In the genomic region with DNA sequence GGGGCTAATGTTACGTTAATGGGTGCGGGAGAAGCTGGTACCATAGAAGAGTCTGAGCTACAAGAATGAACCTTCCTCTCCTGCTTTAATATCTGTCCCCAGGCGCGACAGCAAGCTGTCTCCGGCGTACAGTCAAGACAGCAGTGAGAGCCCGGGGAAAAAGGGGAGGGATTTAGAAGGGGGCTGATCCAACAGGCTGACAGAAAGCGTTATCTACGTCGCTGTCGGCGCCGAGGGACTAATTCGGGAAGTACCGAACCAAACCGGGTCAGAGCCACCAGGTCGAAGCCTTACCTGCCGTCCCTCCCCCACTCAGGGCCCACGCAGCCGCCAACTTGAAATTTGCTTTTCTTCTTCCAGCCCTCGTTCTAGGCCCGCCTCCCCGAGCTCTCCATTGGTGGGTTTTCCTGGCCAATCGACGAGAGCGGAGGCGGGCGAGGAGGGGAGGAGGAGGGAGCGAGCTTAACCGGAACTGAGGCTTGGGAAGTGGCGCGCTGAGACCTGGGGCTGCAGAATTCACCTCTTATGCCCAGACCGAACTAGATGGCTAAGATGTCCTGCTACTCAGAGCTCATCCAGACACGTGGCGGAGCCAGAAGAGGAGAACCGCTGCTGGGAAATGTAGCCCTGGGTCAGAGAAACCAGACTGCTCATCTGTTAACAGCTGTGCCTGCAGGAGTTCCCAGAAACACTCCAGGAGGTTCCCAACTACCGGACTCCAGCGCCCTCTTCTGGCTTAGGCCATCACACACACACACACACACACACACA, we compare ENCODE assay signal across 7 mouse cellular contexts. TPM values are rescaled to one million over a fixed set of nuclear protein-coding genes. Genes with fewer than 3 reads are reported as not detected.
DNase-seq lines count a peak whose midpoint lies in the region; ATAC-seq lines count a peak whose summit lies in the region.

A gene (minus strand): TSS at position 392 of the 771 bp plus-strand sequence.

- H3K36me3 ChIP-seq in intestine, embryonic 15.5 days: no peaks in the 10 kb centered on the region
- H3K36me3 ChIP-seq in midbrain, embryonic 11.5 days (ENCODE audit: control insufficient read depth, insufficient read depth, low read length): no peaks in the 10 kb centered on the region

- peaks cover 37% of the 10 kb centered on the region for H3K4me1 ChIP-seq in intestine, embryonic 15.5 days (replicated peaks)
- peaks cover 36% of the 10 kb centered on the region for H3K4me1 ChIP-seq in midbrain, embryonic 11.5 days (ENCODE audit: control insufficient read depth, insufficient read depth, low read length)

- peak within 1 kb of the TSS; percentile 78 for H3K4me2 ChIP-seq in intestine, embryonic 15.5 days (replicated peaks)
- H3K4me2 ChIP-seq in midbrain, embryonic 11.5 days: peak within 1 kb of the TSS; percentile 76

- intact Hi-C loops in gastrocnemius, postnatal 36 days (cut with DNase I): no loop called here
- intact Hi-C loops in left cerebral cortex, postnatal 36 days (cut with DNase I): no loop called here

- peak within 1 kb of the TSS; percentile 88 for H3K27ac ChIP-seq in intestine, embryonic 15.5 days
- peak within 1 kb of the TSS; percentile 65 for H3K27ac ChIP-seq in midbrain, embryonic 11.5 days (ENCODE audit: low read depth, low read length)

- peak; percentile 87 to 88 for DNase-seq in adrenal gland, adult 18-20 months (ENCODE audit: low spot score in 2 of 2)
- peak; percentile 95 for DNase-seq in embryo, embryonic 11 days
- peak; percentile 90 to 92 for DNase-seq in gastrocnemius, postnatal 36 days
- DNase-seq in left cerebral cortex, postnatal 36 days (ENCODE audit: low spot score in 2 of 2): peak; percentile 94 to 95
- peak; percentile 99 for DNase-seq in midbrain, embryonic 11.5 days (ENCODE audit: low spot score, missing footprints)
- DNase-seq in skeletal muscle tissue, adult 2 months (ENCODE audit: low read depth, low spot score): peak; percentile 88

- H3K9me3 ChIP-seq in intestine, embryonic 15.5 days: no peaks in the 10 kb centered on the region
- H3K9me3 ChIP-seq in midbrain, embryonic 11.5 days (ENCODE audit: control insufficient read depth, low read length): no peaks in the 10 kb centered on the region

- peak within 1 kb of the TSS; percentile 57 for H3K4me3 ChIP-seq in intestine, embryonic 15.5 days (replicated peaks)
- H3K4me3 ChIP-seq in midbrain, embryonic 11.5 days (ENCODE audit: low read depth, low read length): peak within 1 kb of the TSS; percentile 70

- WGBS in intestine, embryonic 15.5 days: under 1% methylated on average over 38 of the region's 38 CpGs
- under 1% methylated on average over 38 of the region's 38 CpGs for WGBS in midbrain, embryonic 11.5 days

- H3K27me3 ChIP-seq in intestine, embryonic 15.5 days (replicated peaks): peaks cover 26% of the 10 kb centered on the region
- H3K27me3 ChIP-seq in midbrain, embryonic 11.5 days (ENCODE audit: control insufficient read depth, insufficient read depth, low read length): peaks cover 22% of the 10 kb centered on the region

- peak; percentile 94 for ATAC-seq in intestine, embryonic 15.5 days
- peak; percentile 87 for ATAC-seq in midbrain, embryonic 11.5 days (ENCODE audit: low FRiP score)

- H3K9ac ChIP-seq in intestine, embryonic 15.5 days: peak within 1 kb of the TSS; percentile 69
- peak within 1 kb of the TSS; percentile 76 for H3K9ac ChIP-seq in midbrain, embryonic 11.5 days (ENCODE audit: low read length)

RNA-seq across cellular contexts. Expression of the gene that starts here (rescaled TPM):
- total RNA-seq in adrenal gland, adult 18-20 months (2021): 10 to 100 TPM; 35.5 to 38.8 TPM
- total RNA-seq in gastrocnemius, postnatal 36 days (2021): 10 to 100 TPM; 36.7 to 41.4 TPM
- polyA plus RNA-seq in intestine, embryonic 15.5 days (2015; fragmentation: Nextera tagmentation; extraction: Ambion mirVana): 26.5 and 31.3 TPM in 2 replicates
- 10 to 100 TPM; 22.5 to 29.9 TPM for total RNA-seq in left cerebral cortex, postnatal 36 days (2021)
- polyA plus RNA-seq in midbrain, embryonic 11.5 days (2014; fragmentation: Nextera tagmentation; extraction: Ambion mirVana): 12.1 and 14.7 TPM in 2 replicates

Comparison
In these comparisons a context has a peak if more than half of its experiments do, and no peak if none do; other contexts are left out.
1. Peak in every context shown above with its lines: DNase-seq, ATAC-seq, H3K4me3 ChIP-seq and H3K27ac ChIP-seq.